ENCODE assay signal across 21 mouse cellular contexts in genomic region chr6:99946481-99946880, GRCm38 (mm10).
"Had no signal": no experiment of that assay in that cellular context is flagged by ENCODE, and none has a peak within 500 bp of the region (broad histone marks: within the 10 kb centered on the region; RNA-seq: fewer than 3 reads in every experiment).

No protein-coding gene starts in this region.

- H3K4me3 ChIP-seq: gastrocnemius, adult 2 months; heart, embryonic 10.5 days; heart, embryonic 12.5 days; hindbrain, embryonic 13.5 days; hindbrain, embryonic 15.5 days; layer of hippocampus, adult 2 months; left cerebral cortex, adult 2 months; limb, embryonic 10.5 days; limb, embryonic 12.5 days had no signal

- H3K9ac ChIP-seq: heart, embryonic 12.5 days; hindbrain, embryonic 13.5 days; hindbrain, embryonic 15.5 days; limb, embryonic 12.5 days had no signal

- H3K36me3 ChIP-seq: heart, embryonic 10.5 days; heart, embryonic 12.5 days; hindbrain, embryonic 13.5 days; hindbrain, embryonic 15.5 days; limb, embryonic 10.5 days; limb, embryonic 12.5 days had no signal

- DNase-seq: gastrocnemius, adult 2 months; gastrocnemius, postnatal 10 days; gastrocnemius, postnatal 25 days; heart, adult 18-20 months; heart, postnatal 10 days; kidney, adult 11 months; kidney, postnatal 10 days; kidney, postnatal 25 days; kidney, postnatal 4 days; liver had no signal

- H3K27me3 ChIP-seq: hindbrain, embryonic 15.5 days had no signal

- H3K4me2 ChIP-seq: heart, embryonic 12.5 days; hindbrain, embryonic 13.5 days; hindbrain, embryonic 15.5 days; limb, embryonic 12.5 days; liver, embryonic 11.5 days had no signal

- ATAC-seq: hindbrain, postnatal 0 days; intestine, embryonic 16.5 days had no signal

- H3K4me1 ChIP-seq: heart, embryonic 10.5 days; heart, embryonic 12.5 days; hindbrain, embryonic 13.5 days; hindbrain, embryonic 15.5 days had no signal

- H3K9me3 ChIP-seq: heart, embryonic 10.5 days; heart, embryonic 12.5 days; hindbrain, embryonic 13.5 days; hindbrain, embryonic 15.5 days; limb, embryonic 10.5 days; limb, embryonic 12.5 days had no signal

- H3K27ac ChIP-seq: gastrocnemius, adult 2 months; heart, embryonic 10.5 days; hindbrain, embryonic 13.5 days; hindbrain, embryonic 15.5 days; hindbrain, postnatal 0 days; layer of hippocampus, adult 2 months; left cerebral cortex, adult 2 months; limb, embryonic 10.5 days; limb, embryonic 12.5 days had no signal
